Mouse (Mus musculus): Measurements from ENCODE around the gene Kcnh8. TPM values are rescaled to one million over a fixed set of nuclear protein-coding genes. Genes with fewer than 3 reads are reported as not detected.

Gene Kcnh8
- polyA plus RNA-seq, 1 experiment from 2014 or later = 1.9 TPM

GRCm38 (mm10) chr17:52880051-52880450 lies 277.5 kb downstream of the Kcnh8 start:
- H3K27me3 ChIP-seq (ENCODE audit: control insufficient read depth, insufficient read depth, low read length) = no peaks in the 10 kb centered on the region
- H3K27ac ChIP-seq (ENCODE audit: low read depth, low read length) = no peak overlapping the region
- ATAC-seq (replicated peaks; ENCODE audit: low FRiP score) (no peak), DNase-seq (ENCODE audit: low spot score) (no peak)
- 83% methylated on average over 2 of the region's 2 CpGs for WGBS
- no peak overlapping the region for H3K9ac ChIP-seq (ENCODE audit: low read length)
- H3K36me3 ChIP-seq (ENCODE audit: control insufficient read depth, insufficient read depth, low read length) = no peaks in the 10 kb centered on the region
- no peaks in the 10 kb centered on the region for H3K9me3 ChIP-seq (ENCODE audit: control insufficient read depth, low read length)
- no peak overlapping the region for H3K4me3 ChIP-seq (ENCODE audit: low read depth, low read length)
- H3K4me1 ChIP-seq (replicated peaks; ENCODE audit: control insufficient read depth, insufficient read depth, low read length) = no peaks in the 10 kb centered on the region
- no peak overlapping the region for H3K4me2 ChIP-seq (ENCODE audit: low read depth, low read length, severe bottlenecking)

- no peaks in the 10 kb centered on the region for H3K9me3 ChIP-seq (ENCODE audit: control insufficient read depth, low read length)
- H3K27me3 ChIP-seq (ENCODE audit: control insufficient read depth, insufficient read depth, low read length) = no peaks in the 10 kb centered on the region
- H3K9ac ChIP-seq (ENCODE audit: low read length) = no peak overlapping the region
- no peak for ATAC-seq (replicated peaks; ENCODE audit: low FRiP score)
- H3K4me3 ChIP-seq (ENCODE audit: low read depth, low read length) = no peak overlapping the region
- H3K36me3 ChIP-seq (ENCODE audit: control insufficient read depth, insufficient read depth, low read length) = no peaks in the 10 kb centered on the region
- H3K27ac ChIP-seq (ENCODE audit: low read depth, low read length) = no peak overlapping the region
- no peaks in the 10 kb centered on the region for H3K4me1 ChIP-seq (replicated peaks; ENCODE audit: control insufficient read depth, insufficient read depth, low read length)
- DNase-seq (ENCODE audit: low spot score) = no peak
- no peak overlapping the region for H3K4me2 ChIP-seq (ENCODE audit: low read depth, low read length, severe bottlenecking)
- WGBS = 86% methylated on average over 1 of the region's 1 CpGs
These were observed 282.7 kb downstream of the Kcnh8 start for GRCm38 (mm10) chr17:52885210-52885609.

- Histone ChIP-seq H3K4me3 (ENCODE audit: low read depth, low read length) (no peak overlapping the region), H3K4me1 (replicated peaks; ENCODE audit: control insufficient read depth, insufficient read depth, low read length) (no peaks in the 10 kb centered on the region), H3K27me3 (ENCODE audit: control insufficient read depth, insufficient read depth, low read length) (no peaks in the 10 kb centered on the region), H3K4me2 (ENCODE audit: low read depth, low read length, severe bottlenecking) (no peak overlapping the region), H3K36me3 (ENCODE audit: control insufficient read depth, insufficient read depth, low read length) (no peaks in the 10 kb centered on the region), H3K9ac (ENCODE audit: low read length) (no peak overlapping the region), H3K9me3 (ENCODE audit: control insufficient read depth, low read length) (no peaks in the 10 kb centered on the region), H3K27ac (ENCODE audit: low read depth, low read length) (no peak overlapping the region)
- no peak for ATAC-seq (replicated peaks; ENCODE audit: low FRiP score)
- WGBS = 78% methylated on average over 3 of the region's 3 CpGs
- no peak for DNase-seq (ENCODE audit: low spot score)
These were observed 318.1 kb downstream of the Kcnh8 start for GRCm38 (mm10) chr17:52920519-52921106.

GRCm38 (mm10) chr17:52943966-52944365 lies 341.5 kb downstream of the Kcnh8 start:
- Histone ChIP-seq H3K27ac (ENCODE audit: low read depth, low read length) (no peak overlapping the region), H3K4me2 (ENCODE audit: low read depth, low read length, severe bottlenecking) (no peak overlapping the region), H3K4me3 (ENCODE audit: low read depth, low read length) (no peak overlapping the region), H3K9me3 (ENCODE audit: control insufficient read depth, low read length) (no peaks in the 10 kb centered on the region), H3K4me1 (replicated peaks; ENCODE audit: control insufficient read depth, insufficient read depth, low read length) (no peaks in the 10 kb centered on the region), H3K9ac (ENCODE audit: low read length) (no peak overlapping the region), H3K27me3 (ENCODE audit: control insufficient read depth, insufficient read depth, low read length) (no peaks in the 10 kb centered on the region), H3K36me3 (ENCODE audit: control insufficient read depth, insufficient read depth, low read length) (no peaks in the 10 kb centered on the region)
- no peak for DNase-seq (ENCODE audit: low spot score)
- ATAC-seq (replicated peaks; ENCODE audit: low FRiP score) = no peak

GRCm38 (mm10) chr17:52972735-52973134 lies 370.2 kb downstream of the Kcnh8 start:
- no peak for ATAC-seq (replicated peaks; ENCODE audit: low FRiP score)
- no peaks in the 10 kb centered on the region for H3K36me3 ChIP-seq (ENCODE audit: control insufficient read depth, insufficient read depth, low read length)
- H3K9me3 ChIP-seq (ENCODE audit: control insufficient read depth, low read length) = no peaks in the 10 kb centered on the region
- H3K9ac ChIP-seq (ENCODE audit: low read length) = no peak overlapping the region
- H3K4me1 ChIP-seq (replicated peaks; ENCODE audit: control insufficient read depth, insufficient read depth, low read length) = no peaks in the 10 kb centered on the region
- no peak for DNase-seq (ENCODE audit: low spot score)
- no peak overlapping the region for H3K4me3 ChIP-seq (ENCODE audit: low read depth, low read length)
- H3K27me3 ChIP-seq (ENCODE audit: control insufficient read depth, insufficient read depth, low read length) = no peaks in the 10 kb centered on the region
- no peak overlapping the region for H3K27ac ChIP-seq (ENCODE audit: low read depth, low read length)
- 100% methylated on average over 1 of the region's 1 CpGs for WGBS
- H3K4me2 ChIP-seq (ENCODE audit: low read depth, low read length, severe bottlenecking) = no peak overlapping the region

- ATAC-seq (replicated peaks; ENCODE audit: low FRiP score) = no peak
- Histone ChIP-seq H3K36me3 (ENCODE audit: control insufficient read depth, insufficient read depth, low read length) (no peaks in the 10 kb centered on the region), H3K9ac (ENCODE audit: low read length) (no peak overlapping the region), H3K9me3 (ENCODE audit: control insufficient read depth, low read length) (no peaks in the 10 kb centered on the region), H3K27me3 (ENCODE audit: control insufficient read depth, insufficient read depth, low read length) (no peaks in the 10 kb centered on the region), H3K4me1 (replicated peaks; ENCODE audit: control insufficient read depth, insufficient read depth, low read length) (no peaks in the 10 kb centered on the region), H3K4me2 (ENCODE audit: low read depth, low read length, severe bottlenecking) (no peak overlapping the region), H3K27ac (ENCODE audit: low read depth, low read length) (no peak overlapping the region), H3K4me3 (ENCODE audit: low read depth, low read length) (no peak overlapping the region)
- no peak for DNase-seq (ENCODE audit: low spot score)
- WGBS = 98% methylated on average over 4 of the region's 4 CpGs
These were observed 378.4 kb downstream of the Kcnh8 start for GRCm38 (mm10) chr17:52980958-52981357.
